Mouse (Mus musculus): ENCODE data around the gene Il2ra.

DNA sequence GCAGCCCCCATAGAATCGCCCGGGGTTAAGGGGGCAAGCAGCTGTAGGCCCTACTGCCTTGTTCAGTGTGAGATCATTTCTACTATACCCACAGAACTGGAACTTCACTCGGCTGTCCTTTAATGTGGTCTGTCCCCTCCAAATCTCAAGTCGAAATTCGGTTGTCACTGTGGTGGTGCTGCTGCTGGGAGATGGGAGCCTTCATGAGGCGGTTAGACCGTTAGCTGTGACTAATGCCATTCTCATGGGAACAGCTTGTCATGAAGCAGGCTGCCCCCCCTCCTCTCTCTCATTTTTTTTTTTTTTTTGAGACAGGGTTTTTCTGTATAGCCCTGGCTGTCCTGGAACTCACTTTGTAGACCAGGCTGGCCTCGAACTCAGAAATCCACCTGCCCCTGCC, 19.4 kb upstream of the Il2ra start:
- TF ChIP-seq CTCF (IDR thresholded peaks at IDR 0.05; ENCODE audit: extremely low read depth, insufficient read depth, low read length) = no peak
- no peak for TF ChIP-seq POLR2A (IDR thresholded peaks at IDR 0.05; ENCODE audit: extremely low read depth, insufficient read depth, low read length)
